Mouse (Mus musculus) hindbrain, embryonic 15.5 days (tissue): ENCODE measurements around the gene Aadacl2. TPM values are rescaled to one million over a fixed set of nuclear protein-coding genes. Genes with fewer than 3 reads are reported as not detected.

Source experiments
- polyA plus RNA-seq: library from polyadenylated mRNA; unstranded; fragments of >200 nt; fragmentation: Nextera tagmentation; extraction: Ambion mirVana; gene quantifications from 2 replicates; pipeline ENCODE4 v1.2.1, GENCODE M21; 2015

Gene Aadacl2
- polyA plus RNA-seq, 1 experiment from 2014 or later, result not detected

Other genes with a start within 250 kb of the Aadacl2 start
- gene Gm8298, start 145.7 kb upstream of the Aadacl2 start, polyA plus RNA-seq, result not detected in 2 replicates
- not detected in 2 replicates for gene C130079G13Rik, start 81.5 kb upstream of the Aadacl2 start, polyA plus RNA-seq
- gene Aadac, start 19.0 kb downstream of the Aadacl2 start, polyA plus RNA-seq, result not detected in 2 replicates
- not detected in 2 replicates for gene Sucnr1, start 75.1 kb downstream of the Aadacl2 start, polyA plus RNA-seq